Mouse (Mus musculus) frontal cortex, adult 2 months (tissue): Measurements from ENCODE around the gene Aff3. TPM values are rescaled to one million over a fixed set of nuclear protein-coding genes. Genes with fewer than 3 reads are reported as not detected.

ENCODE experiments used
- DNase-seq, 2 experiments: peaks; one replicate each; pipeline ENCODE4 v3.0.0; 2022; ENCODE audit warnings: low spot score in 1 of 2; ENCODE audit errors: extremely low spot score in 1 of 2
- polyA plus RNA-seq: library from polyadenylated mRNA; depleted of rRNA; stranded (reverse); fragments of >200 nt; gene quantifications from 2 replicates; pipeline ENCODE4 v1.2.3, GENCODE M21; 2012

Gene Aff3
- polyA plus RNA-seq, 1 experiment: 32.1 TPM

DNA sequence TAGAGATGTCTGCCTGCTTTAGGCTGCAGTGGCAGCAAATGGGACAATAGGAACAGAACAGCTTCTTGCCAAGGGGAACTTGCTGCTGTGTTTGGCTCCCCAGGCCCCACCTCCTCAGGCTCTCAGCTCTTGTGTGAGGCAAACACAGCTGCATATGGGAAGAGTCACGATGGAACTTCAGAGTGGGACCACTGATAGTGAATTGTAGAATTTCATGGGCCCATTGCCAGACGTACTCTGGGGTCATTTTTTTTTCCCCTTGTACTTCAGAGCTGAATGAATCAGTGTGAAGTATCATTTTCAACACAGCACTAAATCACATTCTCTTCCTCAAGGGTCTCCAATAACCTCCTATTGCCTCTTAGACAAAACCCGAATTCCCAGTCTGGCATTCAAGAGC is 451.4 kb downstream of the Aff3 start:
- DNase-seq: no peak

DNA sequence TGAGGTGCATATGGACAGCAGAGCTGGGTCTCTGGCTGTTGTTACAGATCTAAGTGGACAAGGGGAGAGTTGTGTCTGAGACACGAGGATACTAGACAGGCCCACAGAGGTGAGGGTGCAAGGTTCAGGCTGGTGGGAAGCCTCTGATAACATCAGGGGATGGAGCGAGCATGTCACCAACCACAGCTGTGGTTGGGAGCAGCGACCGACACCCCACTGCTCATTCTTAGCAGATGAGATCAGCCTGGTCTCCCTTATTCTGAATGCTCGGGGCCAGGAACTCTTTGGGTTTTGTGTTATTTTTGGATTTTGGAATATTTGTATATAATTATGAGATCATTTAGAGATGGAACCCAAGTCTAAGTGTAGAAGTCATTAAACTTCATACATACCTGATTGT is 452.4 kb downstream of the Aff3 start:
- no peak for DNase-seq

GRCm38 (mm10) chr1:38202475-38203183 is 462.1 kb downstream of the Aff3 start:
- DNase-seq: no peak

DNA sequence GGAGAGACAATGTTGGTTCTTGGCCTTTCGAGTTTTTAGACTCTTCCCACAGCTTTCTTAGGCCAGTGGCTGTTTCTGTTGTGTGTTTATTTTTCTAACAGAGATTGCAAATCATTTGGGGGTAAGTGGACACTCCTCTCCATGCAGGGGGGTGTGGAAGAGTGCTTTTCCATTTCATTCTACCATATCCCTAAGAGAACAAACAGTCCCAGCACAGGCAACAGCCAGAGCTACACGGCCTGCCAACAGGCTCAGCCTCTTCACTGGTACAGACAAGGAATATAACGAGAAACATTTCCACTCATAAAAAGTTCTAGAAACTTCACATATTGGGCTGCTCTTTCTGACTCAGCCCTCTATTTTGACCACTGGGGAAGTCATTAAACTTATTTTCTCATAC is 463.0 kb downstream of the Aff3 start:
- DNase-seq: no peak

DNA sequence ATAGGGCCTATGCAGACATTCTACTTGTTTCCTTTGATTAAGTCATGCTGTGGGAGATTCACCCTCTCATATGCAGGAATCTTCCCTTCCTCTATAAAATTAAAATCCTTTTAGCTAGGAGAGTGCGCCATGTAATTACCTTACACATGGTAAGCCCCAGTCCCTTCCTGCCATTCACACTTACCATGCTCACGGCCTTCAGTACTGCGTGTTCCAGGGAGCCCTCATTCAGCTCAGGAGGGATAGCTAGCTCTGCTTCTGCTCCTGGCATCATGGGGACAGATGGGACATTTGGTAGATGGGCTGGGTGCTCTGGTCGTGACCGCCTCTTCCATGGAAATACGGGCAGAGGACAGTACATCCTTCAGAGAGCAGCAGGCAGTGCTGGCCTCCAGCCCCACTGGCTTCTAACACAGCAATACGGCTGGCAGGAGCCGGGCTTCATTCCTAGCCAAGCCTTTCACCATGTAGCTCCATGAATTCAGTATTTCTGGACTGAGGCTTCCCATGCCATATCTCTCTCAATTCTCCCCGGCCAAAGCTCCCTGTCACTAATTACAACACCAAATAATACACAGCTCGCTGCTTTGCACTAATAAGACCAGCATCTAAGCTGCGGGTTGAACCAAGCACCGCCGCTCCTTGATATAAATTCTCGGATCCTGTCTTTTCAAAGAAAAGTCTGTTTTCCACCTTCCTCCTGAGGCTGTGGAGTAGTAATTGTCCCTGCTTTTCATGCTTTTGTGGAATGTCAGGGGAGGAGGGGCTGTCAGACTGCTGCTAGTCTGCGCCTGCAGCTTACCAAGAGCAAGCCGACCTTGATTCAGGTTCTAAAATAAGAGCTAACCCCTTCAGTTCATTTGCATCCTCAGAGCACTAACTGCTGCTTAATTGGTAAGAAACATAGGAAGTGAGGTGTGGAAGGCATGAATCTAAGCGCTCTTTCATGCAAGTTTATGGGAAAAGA is 464.8 kb downstream of the Aff3 start:
- DNase-seq: peak in 1 of 2 experiments; percentile 35

DNA sequence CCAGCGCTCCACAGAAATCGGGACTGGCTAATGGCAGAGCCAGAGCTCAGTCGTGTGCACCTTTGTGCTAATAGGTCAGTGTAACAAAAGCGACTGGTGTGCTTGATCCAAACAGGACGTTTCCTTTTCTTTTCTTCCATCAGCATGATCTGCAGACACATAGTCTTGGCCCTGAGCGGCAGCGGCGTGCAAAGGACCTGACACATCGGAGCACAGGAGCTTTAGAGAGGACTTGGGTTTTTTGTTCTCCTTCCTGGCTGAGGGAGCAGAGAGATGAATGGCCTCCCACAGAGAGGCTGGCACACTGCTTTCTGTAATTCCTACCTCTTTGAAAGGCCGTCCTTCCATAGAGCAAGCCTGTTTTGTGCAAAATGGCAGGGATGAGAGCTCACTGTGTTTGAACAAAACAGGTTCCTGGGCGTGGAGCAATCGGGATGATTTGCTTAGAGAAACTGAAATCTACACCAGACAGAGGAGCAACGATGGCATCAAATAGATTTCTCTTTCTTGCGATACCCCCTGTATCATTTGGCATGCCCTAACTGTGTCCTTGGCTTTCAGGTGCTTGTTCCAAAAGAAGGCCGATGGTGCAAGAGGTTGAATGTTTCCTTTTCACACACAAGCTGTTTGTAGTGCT is 466.2 kb downstream of the Aff3 start:
- DNase-seq: no peak

GRCm38 (mm10) chr1:38197145-38197682 is 467.5 kb downstream of the Aff3 start:
- peak in 1 of 2 experiments; percentile 27 for DNase-seq

GRCm38 (mm10) chr1:38195721-38196120 is 469.0 kb downstream of the Aff3 start:
- DNase-seq: no peak

DNA sequence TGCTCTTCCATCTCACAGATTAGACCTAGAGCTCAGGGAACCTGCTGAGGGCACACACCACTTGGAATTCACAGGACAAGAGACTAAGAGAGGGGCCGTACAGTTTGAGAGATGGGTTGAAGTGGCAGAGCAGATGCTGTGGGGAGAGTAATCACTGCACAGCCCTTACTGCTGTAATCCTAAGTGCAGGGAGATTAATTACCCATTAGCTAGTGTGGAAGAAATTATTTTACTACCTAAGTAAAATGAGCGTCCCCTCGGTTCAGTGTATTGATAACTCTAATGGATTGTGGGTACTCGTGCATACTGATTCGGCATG is 478.6 kb downstream of the Aff3 start:
- no peak for DNase-seq

DNA sequence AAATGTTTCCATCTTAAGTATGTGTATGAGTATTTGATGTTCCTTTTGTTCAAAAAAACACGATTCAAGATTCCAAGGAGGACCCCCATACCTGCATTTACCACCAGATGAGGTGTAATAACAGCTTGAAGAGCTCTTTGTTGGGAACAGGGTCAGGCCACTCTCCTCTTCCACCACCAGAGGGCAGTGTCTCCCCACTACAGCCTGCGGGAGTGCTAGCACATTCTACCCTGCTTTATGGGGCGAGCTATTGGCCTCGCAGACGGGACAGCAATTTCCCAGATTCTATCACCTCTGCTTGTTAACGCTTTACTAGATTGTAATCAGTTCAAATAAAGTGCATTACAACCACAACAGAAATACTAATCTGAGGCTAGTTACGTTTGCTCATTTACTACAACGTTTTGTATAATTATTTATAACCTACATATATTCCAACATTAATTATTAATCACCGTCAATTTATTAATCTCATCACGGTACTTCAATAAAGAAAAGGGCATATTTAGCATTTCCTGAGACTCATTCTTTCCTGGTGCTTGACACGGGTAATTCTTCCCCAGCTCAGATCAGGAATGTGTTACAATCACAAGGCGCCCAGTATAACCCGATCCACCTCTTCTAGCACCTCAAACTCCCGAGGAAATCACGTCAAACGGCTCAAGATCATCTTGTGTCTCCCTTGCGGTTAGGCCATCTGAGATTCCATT is 479.1 kb downstream of the Aff3 start:
- peak; percentile 41 to 92 for DNase-seq

DNA sequence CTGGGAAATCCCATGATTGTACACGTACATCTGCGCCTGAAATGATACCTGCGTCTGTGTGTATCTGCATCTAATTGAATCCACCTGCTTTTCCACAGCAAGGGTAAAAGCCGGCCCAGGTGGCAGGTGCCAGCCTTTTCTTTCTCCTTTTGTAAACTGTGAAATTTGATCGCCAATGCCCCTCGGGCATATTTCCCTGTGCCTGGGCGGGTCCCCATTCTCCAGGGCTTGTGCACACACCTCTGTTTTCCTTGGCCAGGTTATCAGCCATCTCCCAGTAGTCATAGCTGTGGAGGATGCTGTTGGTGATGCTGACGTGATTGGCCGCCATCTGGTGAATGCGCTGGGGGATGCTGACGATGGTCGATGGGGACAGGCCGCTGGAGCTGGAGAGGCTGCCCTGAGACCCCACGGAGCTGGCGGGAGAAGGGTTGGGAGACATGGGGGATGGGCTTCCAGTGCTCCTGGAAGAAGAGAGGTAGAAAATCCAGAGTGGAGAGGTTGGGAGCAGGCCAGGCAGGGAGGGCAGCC is 483.7 kb downstream of the Aff3 start:
- no peak for DNase-seq

- no peak for DNase-seq
Observed at GRCm38 (mm10) chr1:38178929-38179328, 485.8 kb downstream of the Aff3 start.

- no peak for DNase-seq
Observed at GRCm38 (mm10) chr1:38176077-38176476, 488.7 kb downstream of the Aff3 start.

DNA sequence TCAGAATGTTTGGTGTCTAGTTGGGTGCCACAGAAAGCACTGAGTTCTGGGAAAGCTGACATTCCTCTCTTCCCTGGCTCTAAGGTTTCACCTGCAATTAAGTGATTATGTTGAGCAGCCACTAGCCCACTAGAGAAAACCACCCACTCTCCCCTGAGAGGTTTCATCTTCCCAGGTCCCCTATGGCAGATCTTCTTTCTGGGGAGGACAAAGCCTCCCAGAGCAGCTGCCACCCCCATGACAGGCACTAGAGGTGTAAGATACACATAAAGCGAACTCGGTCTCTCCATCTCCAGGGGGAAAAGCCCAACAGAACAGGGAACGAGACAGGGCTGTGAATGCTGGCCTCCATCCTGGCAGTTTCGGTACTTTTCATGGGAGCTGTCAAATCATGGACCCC is 492.9 kb downstream of the Aff3 start:
- no peak for DNase-seq

- peak in 1 of 2 experiments; percentile 49 for DNase-seq
Observed at GRCm38 (mm10) chr1:38165696-38166095, 499.1 kb downstream of the Aff3 start.

DNA sequence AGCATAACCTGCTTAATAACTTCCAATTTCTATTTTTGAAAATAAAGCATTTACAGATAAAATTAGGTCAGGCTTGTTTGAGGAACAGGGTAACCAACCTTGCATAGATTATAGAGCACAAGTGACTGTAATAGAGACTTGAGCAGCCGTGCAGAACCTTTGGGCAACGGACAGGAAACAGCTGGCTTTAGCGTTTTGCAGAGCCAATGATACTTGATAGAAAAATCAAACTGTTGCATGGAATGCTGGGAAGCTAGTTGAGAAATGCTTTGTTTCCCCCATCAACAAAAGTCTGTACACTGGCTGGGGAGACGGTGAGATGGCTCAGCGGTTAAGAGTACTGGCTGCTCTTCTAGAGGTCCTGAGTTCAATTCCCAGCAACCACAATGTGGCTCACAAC is 514.7 kb downstream of the Aff3 start:
- no peak for DNase-seq

DNA sequence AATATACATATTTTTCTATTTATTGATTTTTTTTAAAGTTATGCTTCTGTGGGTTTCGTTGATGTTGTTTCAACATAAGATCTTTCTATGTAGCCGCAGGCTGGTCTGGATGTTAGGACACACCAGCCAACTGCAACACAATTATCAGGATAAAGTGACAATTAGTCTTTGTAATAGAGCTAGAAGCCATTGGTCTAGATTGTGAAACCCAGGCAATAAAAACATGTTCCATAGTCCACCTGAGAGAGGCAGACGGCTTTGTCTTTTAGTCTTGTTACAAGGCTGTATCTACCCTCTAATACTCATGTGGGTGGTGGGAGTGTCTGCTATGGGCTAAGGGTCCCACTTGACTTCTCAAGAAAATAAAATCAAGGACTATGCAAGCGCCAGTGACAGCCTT is 518.7 kb downstream of the Aff3 start:
- DNase-seq: no peak

GRCm38 (mm10) chr1:38141371-38141770 is 523.4 kb downstream of the Aff3 start:
- no peak for DNase-seq

- no peak for DNase-seq
Observed at GRCm38 (mm10) chr1:38140911-38141310, 523.8 kb downstream of the Aff3 start.

DNA sequence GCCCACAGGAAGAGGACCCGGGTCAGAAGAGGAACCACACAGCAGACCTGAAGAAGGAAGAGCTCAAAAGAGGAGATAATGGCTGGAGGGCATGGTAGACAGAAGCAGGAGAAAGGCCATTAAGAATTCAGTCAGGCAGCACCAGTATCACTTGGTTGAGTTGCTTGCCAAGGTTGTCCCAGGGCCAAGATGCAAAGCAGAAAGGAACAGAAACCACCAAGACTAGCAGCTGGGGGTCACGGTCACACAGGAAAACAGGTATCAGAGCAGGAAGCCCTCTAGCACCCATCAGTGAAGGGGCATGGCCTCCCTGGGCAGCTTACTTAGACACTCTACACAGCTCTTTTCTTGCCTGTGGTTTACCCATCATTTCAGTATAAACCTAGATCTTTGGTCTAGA is 525.4 kb downstream of the Aff3 start:
- no peak for DNase-seq
